Mouse (Mus musculus): ENCODE data around the gene Olfr818. TPM values are rescaled to one million over a fixed set of nuclear protein-coding genes. Genes with fewer than 3 reads are reported as not detected.

The Olfr818 gene
- polyA plus RNA-seq (2014; fragmentation: Illumina TruSeq; extraction: RNeasy Lipid Tissue Mini Kit (QIAGEN cat#74804); ENCODE audit: low read depth, low replicate concordance): not detected

DNA sequence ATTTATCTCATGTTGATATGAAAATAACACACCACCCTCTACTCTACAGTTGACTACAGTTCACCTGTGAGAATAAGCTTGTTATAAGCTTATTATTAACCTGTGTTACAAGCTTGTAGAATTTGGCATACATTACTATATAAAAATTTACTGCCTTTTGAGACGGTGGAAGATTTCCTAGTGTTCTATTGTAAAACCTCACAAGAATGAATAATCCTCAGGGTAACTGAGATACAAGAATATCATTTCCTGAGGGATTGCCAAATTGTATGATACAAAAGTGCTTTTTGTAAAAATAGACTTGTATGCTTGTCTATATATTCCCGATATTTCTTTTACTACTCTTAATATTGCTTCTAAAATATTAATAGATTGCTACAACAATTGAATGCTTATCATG lies at the start of gene Olfr818:
TSS of gene Olfr818 (minus strand) at position 101 of the 400 bp plus-strand sequence.

DNA sequence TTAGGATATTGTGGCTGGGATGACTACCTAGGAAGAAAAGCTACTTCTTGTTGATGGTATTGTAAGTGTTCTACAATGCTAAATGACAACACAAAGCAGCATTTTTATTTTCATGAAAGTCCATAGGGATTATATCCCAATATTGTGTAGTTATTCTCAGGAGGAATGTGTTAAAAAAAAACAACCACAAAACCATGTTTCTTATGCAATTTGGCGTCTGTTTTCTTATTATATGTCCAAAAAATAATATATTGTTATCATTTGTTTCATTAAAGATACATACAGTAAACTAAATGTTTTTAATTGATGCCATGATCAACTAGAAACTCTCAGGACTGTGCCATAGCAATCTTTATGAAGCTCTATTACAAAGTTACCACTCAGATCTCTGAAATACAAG lies 36.1 kb upstream of the Olfr818 start, which contains the start of gene Gm10310:
TSS of gene Gm10310 (minus strand) at position 101 of the 400 bp plus-strand sequence.

DNA sequence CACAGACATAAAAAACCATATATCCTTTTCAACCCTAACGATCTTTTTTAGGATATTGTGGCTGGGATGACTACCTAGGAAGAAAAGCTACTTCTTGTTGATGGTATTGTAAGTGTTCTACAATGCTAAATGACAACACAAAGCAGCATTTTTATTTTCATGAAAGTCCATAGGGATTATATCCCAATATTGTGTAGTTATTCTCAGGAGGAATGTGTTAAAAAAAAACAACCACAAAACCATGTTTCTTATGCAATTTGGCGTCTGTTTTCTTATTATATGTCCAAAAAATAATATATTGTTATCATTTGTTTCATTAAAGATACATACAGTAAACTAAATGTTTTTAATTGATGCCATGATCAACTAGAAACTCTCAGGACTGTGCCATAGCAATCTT lies 27.1 kb upstream of the Olfr818 start, which contains the start of gene Olfr247:
TSS of gene Olfr247 (minus strand) at position 101 of the 400 bp plus-strand sequence.

DNA sequence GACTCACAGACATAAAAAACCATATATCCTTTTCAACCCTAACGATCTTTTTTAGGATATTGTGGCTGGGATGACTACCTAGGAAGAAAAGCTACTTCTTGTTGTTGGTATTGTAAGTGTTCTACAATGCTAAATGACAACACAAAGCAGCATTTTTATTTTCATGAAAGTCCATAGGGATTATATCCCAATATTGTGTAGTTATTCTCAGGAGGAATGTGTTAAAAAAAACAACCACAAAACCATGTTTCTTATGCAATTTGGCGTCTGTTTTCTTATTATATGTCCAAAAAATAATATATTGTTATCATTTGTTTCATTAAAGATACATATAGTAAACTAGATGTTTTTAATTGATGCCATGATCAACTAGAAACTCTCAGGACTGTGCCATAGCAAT lies 18.3 kb upstream of the Olfr818 start, which contains the start of gene Olfr819:
TSS of gene Olfr819 (minus strand) at position 101 of the 400 bp plus-strand sequence.

DNA sequence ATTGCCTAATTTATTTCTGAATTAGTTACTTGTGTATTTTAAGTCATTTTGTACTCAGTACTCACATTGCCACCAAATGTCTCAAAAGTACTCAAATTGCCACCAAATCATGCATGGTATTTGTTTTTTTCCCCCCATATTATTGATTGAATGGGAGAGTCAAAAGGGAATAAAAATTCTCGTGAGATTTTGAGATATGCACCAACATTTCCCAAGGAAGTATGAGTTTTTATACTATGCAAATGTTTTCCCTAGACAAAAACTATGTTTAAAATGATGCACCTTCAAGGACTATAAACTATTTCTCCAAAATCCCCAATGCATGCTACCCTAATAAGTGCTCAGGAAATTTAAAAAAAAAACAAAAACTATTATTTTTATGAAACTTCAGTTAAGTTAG lies 33.4 kb downstream of the Olfr818 start, which contains the start of gene Olfr816:
TSS of gene Olfr816 (minus strand) at position 101 of the 400 bp plus-strand sequence.

DNA sequence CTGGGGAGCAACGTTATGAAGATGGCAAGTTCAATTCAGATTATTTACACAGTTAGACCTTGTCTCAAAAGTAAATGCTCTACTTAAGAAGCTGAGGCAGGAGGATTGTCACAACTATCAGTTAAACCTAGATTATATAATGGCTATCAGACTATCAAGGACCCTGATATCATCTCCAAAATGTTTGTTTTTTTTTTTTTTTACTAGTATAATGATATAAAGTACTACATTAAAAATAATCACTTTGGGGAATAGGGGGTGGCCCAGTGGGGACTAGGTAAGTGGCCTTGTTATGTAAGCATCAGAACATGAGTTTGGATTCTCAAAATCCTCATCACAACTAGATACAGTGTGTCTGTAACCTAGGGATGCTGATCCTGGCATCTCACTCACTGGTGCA lies 43.1 kb downstream of the Olfr818 start, which contains the start of gene Olfr815:
TSS of gene Olfr815 (minus strand) at position 101 of the 400 bp plus-strand sequence.

Other genes starting within 250 kb of the Olfr818 start
- gene Olfr804, start 245.9 kb downstream of the Olfr818 start, polyA plus RNA-seq (2014; fragmentation: Illumina TruSeq; extraction: RNeasy Lipid Tissue Mini Kit (QIAGEN cat#74804); ENCODE audit: low read depth, low replicate concordance): not detected
- not detected for gene Olfr805, start 219.7 kb downstream of the Olfr818 start, polyA plus RNA-seq (2014; fragmentation: Illumina TruSeq; extraction: RNeasy Lipid Tissue Mini Kit (QIAGEN cat#74804); ENCODE audit: low read depth, low replicate concordance)
- gene Olfr806, start 207.2 kb downstream of the Olfr818 start, polyA plus RNA-seq (2014; fragmentation: Illumina TruSeq; extraction: RNeasy Lipid Tissue Mini Kit (QIAGEN cat#74804); ENCODE audit: low read depth, low replicate concordance): not detected
- gene Olfr807, start 191.3 kb downstream of the Olfr818 start, polyA plus RNA-seq (2014; fragmentation: Illumina TruSeq; extraction: RNeasy Lipid Tissue Mini Kit (QIAGEN cat#74804); ENCODE audit: low read depth, low replicate concordance): not detected
- not detected for gene Olfr808, start 183.6 kb downstream of the Olfr818 start, polyA plus RNA-seq (2014; fragmentation: Illumina TruSeq; extraction: RNeasy Lipid Tissue Mini Kit (QIAGEN cat#74804); ENCODE audit: low read depth, low replicate concordance)
- not detected for gene Olfr809, start 174.5 kb downstream of the Olfr818 start, polyA plus RNA-seq (2014; fragmentation: Illumina TruSeq; extraction: RNeasy Lipid Tissue Mini Kit (QIAGEN cat#74804); ENCODE audit: low read depth, low replicate concordance)
- gene Olfr810, start 154.2 kb downstream of the Olfr818 start, polyA plus RNA-seq (2014; fragmentation: Illumina TruSeq; extraction: RNeasy Lipid Tissue Mini Kit (QIAGEN cat#74804); ENCODE audit: low read depth, low replicate concordance): not detected
- gene Olfr811, start 144.7 kb downstream of the Olfr818 start, polyA plus RNA-seq (2014; fragmentation: Illumina TruSeq; extraction: RNeasy Lipid Tissue Mini Kit (QIAGEN cat#74804); ENCODE audit: low read depth, low replicate concordance): not detected
- not detected for gene Olfr812, start 103.0 kb downstream of the Olfr818 start, polyA plus RNA-seq (2014; fragmentation: Illumina TruSeq; extraction: RNeasy Lipid Tissue Mini Kit (QIAGEN cat#74804); ENCODE audit: low read depth, low replicate concordance)
- not detected for gene Olfr813, start 93.7 kb downstream of the Olfr818 start, polyA plus RNA-seq (2014; fragmentation: Illumina TruSeq; extraction: RNeasy Lipid Tissue Mini Kit (QIAGEN cat#74804); ENCODE audit: low read depth, low replicate concordance)
- not detected for gene Olfr814, start 69.2 kb downstream of the Olfr818 start, polyA plus RNA-seq (2014; fragmentation: Illumina TruSeq; extraction: RNeasy Lipid Tissue Mini Kit (QIAGEN cat#74804); ENCODE audit: low read depth, low replicate concordance)
- gene Olfr815, start 43.2 kb downstream of the Olfr818 start, polyA plus RNA-seq (2014; fragmentation: Illumina TruSeq; extraction: RNeasy Lipid Tissue Mini Kit (QIAGEN cat#74804); ENCODE audit: low read depth, low replicate concordance): not detected
- not detected for gene Olfr816, start 33.5 kb downstream of the Olfr818 start, polyA plus RNA-seq (2014; fragmentation: Illumina TruSeq; extraction: RNeasy Lipid Tissue Mini Kit (QIAGEN cat#74804); ENCODE audit: low read depth, low replicate concordance)
- not detected for gene Olfr819, start 18.2 kb upstream of the Olfr818 start, polyA plus RNA-seq (2014; fragmentation: Illumina TruSeq; extraction: RNeasy Lipid Tissue Mini Kit (QIAGEN cat#74804); ENCODE audit: low read depth, low replicate concordance)
- not detected for gene Olfr247, start 27.0 kb upstream of the Olfr818 start, polyA plus RNA-seq (2014; fragmentation: Illumina TruSeq; extraction: RNeasy Lipid Tissue Mini Kit (QIAGEN cat#74804); ENCODE audit: low read depth, low replicate concordance)
- gene Gm10310, start 36.0 kb upstream of the Olfr818 start, polyA plus RNA-seq (2014; fragmentation: Illumina TruSeq; extraction: RNeasy Lipid Tissue Mini Kit (QIAGEN cat#74804); ENCODE audit: low read depth, low replicate concordance): not detected
- gene Olfr820, start 63.5 kb upstream of the Olfr818 start, polyA plus RNA-seq (2014; fragmentation: Illumina TruSeq; extraction: RNeasy Lipid Tissue Mini Kit (QIAGEN cat#74804); ENCODE audit: low read depth, low replicate concordance): not detected
- gene Olfr821, start 81.2 kb upstream of the Olfr818 start, polyA plus RNA-seq (2014; fragmentation: Illumina TruSeq; extraction: RNeasy Lipid Tissue Mini Kit (QIAGEN cat#74804); ENCODE audit: low read depth, low replicate concordance): not detected
- not detected for gene Olfr822, start 122.1 kb upstream of the Olfr818 start, polyA plus RNA-seq (2014; fragmentation: Illumina TruSeq; extraction: RNeasy Lipid Tissue Mini Kit (QIAGEN cat#74804); ENCODE audit: low read depth, low replicate concordance)
- not detected for gene Olfr823, start 166.3 kb upstream of the Olfr818 start, polyA plus RNA-seq (2014; fragmentation: Illumina TruSeq; extraction: RNeasy Lipid Tissue Mini Kit (QIAGEN cat#74804); ENCODE audit: low read depth, low replicate concordance)
- not detected for gene Olfr824, start 180.9 kb upstream of the Olfr818 start, polyA plus RNA-seq (2014; fragmentation: Illumina TruSeq; extraction: RNeasy Lipid Tissue Mini Kit (QIAGEN cat#74804); ENCODE audit: low read depth, low replicate concordance)
- gene Olfr825, start 217.7 kb upstream of the Olfr818 start, polyA plus RNA-seq (2014; fragmentation: Illumina TruSeq; extraction: RNeasy Lipid Tissue Mini Kit (QIAGEN cat#74804); ENCODE audit: low read depth, low replicate concordance): not detected
- gene Olfr826, start 235.1 kb upstream of the Olfr818 start, polyA plus RNA-seq (2014; fragmentation: Illumina TruSeq; extraction: RNeasy Lipid Tissue Mini Kit (QIAGEN cat#74804); ENCODE audit: low read depth, low replicate concordance): not detected

Measured in testis, adult 10 weeks (tissue).